Mouse (Mus musculus) kidney, postnatal 25 days (tissue): Measurements from ENCODE around the gene Stk26.
A peak's percentile ranks its signal among the peaks of the same experiment; 100 is the strongest.

ENCODE experiments used
- DNase-seq, 2 experiments: peaks; one replicate each; pipeline ENCODE4 v3.0.0; 2021; ENCODE audit warnings: mixed read lengths in 2 of 2

Stk26 gene

GRCm38 (mm10) chrX:50840847-50841560 lies at the start of gene Stk26:
Gene Stk26 (plus strand): TSS chrX:50841047.
- DNase-seq: peak; percentile 44 to 64

GRCm38 (mm10) chrX:50793005-50793680 lies 47.7 kb upstream of the Stk26 start:
- DNase-seq: no peak

- DNase-seq: no peak
These were observed 43.0 kb upstream of the Stk26 start for GRCm38 (mm10) chrX:50797798-50798197.

- no peak for DNase-seq
These were observed 42.3 kb upstream of the Stk26 start for GRCm38 (mm10) chrX:50798571-50798970.

DNA sequence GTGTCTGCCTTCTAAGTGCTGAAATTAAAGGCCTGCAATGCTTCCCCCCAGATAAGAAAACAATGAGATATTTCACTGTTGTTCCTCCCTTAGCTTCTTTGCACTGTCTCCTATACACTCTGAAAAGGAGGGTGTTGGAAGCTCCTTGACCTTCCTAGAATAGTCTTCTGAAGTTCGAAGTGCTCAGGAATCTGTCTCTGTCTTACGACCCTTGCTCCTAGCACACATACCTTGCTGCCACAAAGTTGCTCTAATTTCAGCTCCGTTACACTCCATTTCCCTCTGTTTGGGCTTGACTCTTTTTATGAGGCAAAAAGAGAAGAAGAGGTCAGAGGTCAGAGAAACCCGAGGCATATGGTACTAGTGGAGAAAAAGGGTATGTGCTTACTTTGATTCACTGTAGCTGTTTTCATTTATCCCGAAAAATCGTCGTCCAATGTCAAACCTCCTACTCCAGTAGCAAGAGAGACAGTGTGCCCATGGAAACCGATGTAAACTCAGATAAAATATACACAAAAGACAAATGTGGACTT lies 41.1 kb upstream of the Stk26 start:
- no peak for DNase-seq

DNA sequence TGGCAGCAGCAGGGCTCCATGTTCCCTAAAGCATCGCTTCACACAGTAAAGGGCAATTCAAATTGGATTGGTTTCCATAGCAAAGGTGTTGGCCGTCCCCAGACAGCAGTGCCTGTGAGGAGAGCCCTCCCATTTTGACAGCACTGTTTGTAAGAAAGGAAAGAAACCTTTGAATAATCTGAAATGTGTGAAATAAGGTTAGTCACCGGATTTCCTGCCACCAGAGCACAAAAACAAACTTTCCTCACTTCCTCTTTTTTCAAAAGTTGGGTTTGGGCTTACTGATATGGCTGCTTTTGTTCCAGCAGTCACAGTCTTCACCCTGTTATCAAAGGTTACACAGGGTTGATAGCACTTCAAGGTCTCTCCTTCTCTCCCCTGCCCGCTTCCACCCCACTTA lies 35.2 kb upstream of the Stk26 start:
- DNase-seq: no peak

DNA sequence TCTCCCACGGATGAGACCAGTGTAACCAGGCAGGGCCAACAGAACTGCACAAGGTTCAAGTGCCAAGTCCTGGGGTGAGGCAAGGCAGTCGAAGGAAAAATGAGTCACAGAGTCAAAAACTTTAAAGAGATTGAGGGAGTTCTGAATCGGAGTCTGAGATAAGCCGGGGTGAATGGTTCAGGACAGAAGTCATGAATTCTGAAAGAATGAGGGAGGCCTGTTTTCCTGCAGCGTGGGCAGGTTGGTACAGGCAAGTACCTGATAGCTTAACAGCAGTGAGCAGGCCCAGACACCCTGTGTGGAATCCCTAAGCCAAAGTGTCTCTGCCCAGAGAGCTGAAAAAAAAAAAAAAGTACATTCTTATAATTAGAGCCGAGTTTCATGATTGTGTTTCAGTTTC lies 17.0 kb upstream of the Stk26 start:
- no peak for DNase-seq

- DNase-seq: no peak
These were observed 5.3 kb upstream of the Stk26 start for GRCm38 (mm10) chrX:50835592-50835991.

DNA sequence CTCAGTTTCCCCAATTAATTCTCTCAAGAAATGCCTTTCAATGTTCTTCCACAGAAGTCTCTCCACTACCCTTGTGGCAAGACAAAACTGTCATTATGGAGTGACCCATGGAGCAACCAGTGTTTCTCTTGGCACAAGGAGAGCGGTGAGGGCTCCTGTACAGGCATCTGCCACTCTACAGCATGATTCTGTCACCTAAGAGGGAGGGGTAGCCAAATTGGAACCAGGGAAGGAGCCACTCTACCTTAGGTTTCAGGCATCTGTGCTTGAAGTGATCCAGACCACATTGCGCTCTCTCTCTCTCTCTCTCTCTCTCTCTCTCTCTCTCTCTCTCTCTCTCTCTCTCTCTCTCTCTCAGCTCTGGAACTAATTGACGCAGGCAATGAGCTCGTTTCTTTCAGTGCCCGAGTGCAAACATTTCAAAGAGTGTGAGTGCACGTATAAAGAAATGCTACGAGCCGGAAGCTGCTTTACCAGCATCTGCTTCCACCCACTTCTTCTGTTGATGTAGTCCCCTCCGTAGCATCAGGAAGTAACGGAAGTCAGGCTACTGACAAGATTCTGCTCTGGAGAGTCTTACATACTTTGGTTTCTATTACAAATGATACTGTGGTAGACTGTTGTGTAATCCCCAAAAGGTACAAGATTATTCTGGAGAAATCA lies 4.7 kb upstream of the Stk26 start:
- DNase-seq: no peak

- peak; percentile 1 to 38 for DNase-seq
These were observed 740 bp downstream of the Stk26 start for GRCm38 (mm10) chrX:50841587-50841986.

DNA sequence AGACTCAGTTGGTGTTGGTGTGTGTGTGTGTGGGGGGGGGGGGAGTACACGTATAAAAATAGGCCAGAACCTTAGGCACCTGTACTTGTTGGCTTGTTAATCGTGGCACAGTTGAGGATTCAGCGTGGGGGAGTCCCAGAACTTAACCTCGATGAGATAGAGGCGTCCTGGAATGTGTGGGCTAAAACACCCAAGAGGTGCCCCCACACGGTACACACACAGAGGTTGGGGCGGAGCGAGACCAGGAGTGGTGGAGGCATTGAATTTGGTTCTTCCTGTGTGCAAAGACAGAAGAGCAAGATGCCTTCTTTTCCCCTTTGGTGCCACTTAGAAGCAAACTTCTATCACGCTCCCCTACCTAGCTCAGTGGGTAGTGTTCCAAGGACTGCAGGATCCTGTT lies 1.2 kb downstream of the Stk26 start:
- DNase-seq: no peak

DNA sequence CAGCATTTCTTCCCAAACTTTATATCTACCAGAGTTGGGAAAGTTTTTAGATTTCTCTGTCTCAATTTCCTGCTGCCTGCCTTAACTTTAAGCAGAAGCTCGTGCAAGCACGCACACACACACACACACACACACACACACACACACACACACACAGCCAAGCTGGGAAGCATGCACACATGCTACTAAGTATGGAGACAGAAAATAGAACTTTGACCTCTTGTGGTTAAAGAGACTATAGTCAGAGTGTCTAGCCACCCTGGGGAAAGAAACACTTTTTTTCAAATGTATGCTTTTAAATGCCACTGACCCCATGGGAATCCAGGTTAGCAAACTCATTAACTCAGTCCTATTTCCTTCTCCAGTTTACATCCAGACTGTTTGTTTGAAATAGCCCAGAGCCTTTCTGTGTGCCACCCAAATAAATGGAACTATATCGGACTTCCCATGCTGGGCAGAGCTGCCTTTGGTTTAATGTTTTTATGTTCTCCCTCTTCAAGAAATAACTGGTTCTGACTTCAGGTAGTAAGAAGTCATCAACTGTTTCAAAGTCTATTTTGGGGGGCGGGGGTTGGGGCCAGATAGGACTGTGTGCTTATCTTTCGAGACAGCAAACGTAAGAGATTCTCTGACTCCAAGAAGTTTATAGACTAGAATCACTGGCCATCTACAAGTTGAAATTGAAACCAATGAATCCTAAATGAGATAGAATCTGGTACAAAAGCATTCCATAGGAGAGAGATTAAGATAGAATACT lies 9.8 kb downstream of the Stk26 start:
- no peak for DNase-seq

GRCm38 (mm10) chrX:50863771-50864170 lies 22.9 kb downstream of the Stk26 start:
- DNase-seq: no peak

DNA sequence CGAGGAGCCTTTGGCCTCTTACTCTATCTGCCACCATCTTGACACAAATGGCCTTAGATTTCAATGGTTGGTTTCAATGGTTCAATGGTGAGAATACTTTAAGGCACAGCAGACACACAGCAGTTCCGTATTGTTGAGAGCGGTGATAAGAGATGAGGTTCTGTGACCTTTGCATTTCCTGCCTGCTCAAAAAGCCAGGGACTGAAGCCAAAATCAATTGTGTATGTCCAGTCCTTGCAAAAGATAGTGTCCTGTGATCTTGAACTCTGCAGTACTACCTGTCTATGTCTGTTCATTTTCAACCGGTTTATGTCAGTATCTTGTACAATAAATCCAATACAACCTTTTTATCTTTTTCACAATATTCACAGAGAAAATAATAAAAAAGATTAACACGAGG lies 23.9 kb downstream of the Stk26 start:
- DNase-seq: no peak

- DNase-seq: no peak
These were observed 33.6 kb downstream of the Stk26 start for GRCm38 (mm10) chrX:50874246-50875002.

DNA sequence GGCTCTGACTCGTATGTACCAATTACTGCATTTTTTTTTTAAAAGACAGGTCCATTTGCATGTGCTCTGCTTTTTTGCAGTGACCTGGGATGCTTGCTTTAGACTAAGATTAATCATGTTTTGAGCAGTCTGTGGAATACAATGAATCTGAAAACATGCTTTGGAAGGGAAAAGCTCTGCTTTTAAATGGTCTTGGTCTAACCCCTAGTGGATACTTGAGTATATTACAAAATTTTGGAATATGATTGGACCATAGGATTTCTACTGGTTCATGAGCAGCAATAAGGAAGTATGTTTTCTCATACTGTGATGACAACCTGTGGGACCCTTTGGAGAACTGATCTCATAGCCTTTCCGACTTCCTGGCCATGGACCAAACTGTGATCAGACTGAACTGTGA lies 47.2 kb downstream of the Stk26 start:
- DNase-seq: no peak

GRCm38 (mm10) chrX:50903497-50903896 lies 62.6 kb downstream of the Stk26 start:
- DNase-seq: no peak

- no peak for DNase-seq
These were observed 69.1 kb downstream of the Stk26 start for GRCm38 (mm10) chrX:50909915-50910314.

DNA sequence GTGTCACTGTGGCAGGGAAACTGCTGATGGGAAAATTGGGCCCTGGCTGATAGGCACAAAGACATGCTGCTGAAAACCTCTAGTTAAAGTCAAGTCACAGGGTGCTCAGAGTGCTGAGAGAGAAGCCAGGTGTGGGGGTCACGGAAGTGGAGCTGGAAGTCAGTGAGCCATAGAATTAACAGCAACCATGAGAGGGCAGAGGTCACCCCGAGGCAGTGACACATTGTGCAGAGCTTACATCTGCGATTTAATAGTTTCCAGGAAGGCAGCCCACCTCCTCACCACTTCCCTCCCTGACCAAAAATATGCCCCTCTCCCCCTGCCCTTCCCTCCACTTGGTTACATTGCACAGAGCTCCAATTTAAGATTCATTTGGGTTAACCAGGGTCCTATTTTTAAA lies 76.5 kb downstream of the Stk26 start:
- DNase-seq: no peak

DNA sequence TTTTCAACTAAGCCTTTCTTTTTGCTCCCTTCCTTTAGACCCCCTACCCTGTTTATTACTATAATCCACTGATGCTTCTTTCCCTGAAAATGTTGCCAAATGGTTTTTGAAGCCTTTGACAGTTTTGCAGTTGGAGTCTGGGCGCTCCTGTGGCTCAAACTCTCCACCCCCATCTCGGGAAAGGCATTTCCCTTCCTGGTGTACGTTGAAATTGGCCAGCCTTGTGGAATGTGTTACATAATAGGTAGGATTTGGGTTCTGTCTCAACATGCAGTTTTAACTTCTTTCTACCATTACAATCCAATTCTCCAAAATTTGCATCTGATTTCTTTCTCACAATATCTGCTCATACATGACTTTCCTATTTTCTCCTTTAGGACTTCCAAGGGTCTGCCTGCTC lies 77.9 kb downstream of the Stk26 start:
- DNase-seq: no peak

- peak in 1 of 2 experiments; percentile 23 for DNase-seq
These were observed 84.0 kb downstream of the Stk26 start for GRCm38 (mm10) chrX:50924629-50925364.
